Mouse (Mus musculus): ENCODE results near the gene Actl6b. TPM values are rescaled to one million over a fixed set of nuclear protein-coding genes. Genes with fewer than 3 reads are reported as not detected.
A peak's percentile ranks its signal among the peaks of the same experiment; 100 is the strongest.

The Actl6b gene
- polyA plus RNA-seq, 1 experiment, result not detected

DNA sequence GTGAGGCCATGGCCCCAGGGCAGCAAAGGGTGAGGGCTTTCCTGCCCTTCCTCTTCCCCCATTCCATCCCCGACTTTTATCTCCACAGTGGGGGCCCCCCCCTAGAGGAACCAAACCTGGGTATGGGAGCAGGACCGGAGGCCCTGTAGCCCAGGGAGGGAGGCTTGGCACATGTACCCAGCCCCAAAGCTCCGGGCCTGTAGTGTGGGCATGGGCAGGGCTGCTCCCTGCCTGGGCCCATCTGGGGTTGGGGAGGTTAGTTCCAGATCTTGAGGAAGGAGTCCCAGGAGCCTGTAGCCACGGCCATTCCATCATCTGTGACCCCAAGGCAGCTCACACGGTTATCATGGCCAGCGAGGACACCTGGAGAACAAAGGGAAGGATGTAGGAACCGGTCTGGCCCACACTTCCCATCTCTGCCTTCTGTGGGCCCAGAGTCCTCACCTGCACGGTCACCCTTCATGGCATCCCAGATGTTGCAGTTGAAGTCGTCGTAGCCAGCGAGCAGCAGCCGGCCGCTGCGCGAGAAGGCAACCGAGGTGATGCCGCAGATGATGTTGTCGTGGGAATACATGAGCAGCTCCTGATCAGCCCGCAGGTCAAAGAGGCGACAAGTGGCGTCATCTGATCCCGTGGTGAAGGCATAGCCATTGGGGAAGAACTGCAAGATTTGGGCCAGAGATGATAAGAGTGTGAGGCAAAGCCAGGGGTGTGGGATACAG is 24.9 kb upstream of the Actl6b start:
- TF ChIP-seq CTCF (IDR thresholded peaks at IDR 0.05; ENCODE audit: borderline replicate concordance, control insufficient read depth, extremely low read depth, insufficient read depth, low read length, poor library complexity), result no peak
- no peak for TF ChIP-seq POLR2A (IDR thresholded peaks at IDR 0.05; ENCODE audit: control insufficient read depth, extremely low read depth, insufficient read depth, low read length, poor library complexity)
- peaks cover 56% of the 10 kb centered on the region for H3K36me3 ChIP-seq (ENCODE audit: control insufficient read depth, insufficient read depth, low read length)
- no peaks in the 10 kb centered on the region for H3K27me3 ChIP-seq (ENCODE audit: control insufficient read depth, insufficient read depth, low read length)
- H3K4me3 ChIP-seq (ENCODE audit: control insufficient read depth, insufficient read depth, low read length), result no peak overlapping the region
- H3K27ac ChIP-seq (ENCODE audit: control insufficient read depth, insufficient read depth, low read length), result no peak overlapping the region
- 92% methylated on average over 22 of the region's 22 CpGs for WGBS
- peaks cover 13% of the 10 kb centered on the region for H3K4me1 ChIP-seq (replicated peaks; ENCODE audit: control insufficient read depth, insufficient read depth, low read length)
- DNase-seq, result no peak

DNA sequence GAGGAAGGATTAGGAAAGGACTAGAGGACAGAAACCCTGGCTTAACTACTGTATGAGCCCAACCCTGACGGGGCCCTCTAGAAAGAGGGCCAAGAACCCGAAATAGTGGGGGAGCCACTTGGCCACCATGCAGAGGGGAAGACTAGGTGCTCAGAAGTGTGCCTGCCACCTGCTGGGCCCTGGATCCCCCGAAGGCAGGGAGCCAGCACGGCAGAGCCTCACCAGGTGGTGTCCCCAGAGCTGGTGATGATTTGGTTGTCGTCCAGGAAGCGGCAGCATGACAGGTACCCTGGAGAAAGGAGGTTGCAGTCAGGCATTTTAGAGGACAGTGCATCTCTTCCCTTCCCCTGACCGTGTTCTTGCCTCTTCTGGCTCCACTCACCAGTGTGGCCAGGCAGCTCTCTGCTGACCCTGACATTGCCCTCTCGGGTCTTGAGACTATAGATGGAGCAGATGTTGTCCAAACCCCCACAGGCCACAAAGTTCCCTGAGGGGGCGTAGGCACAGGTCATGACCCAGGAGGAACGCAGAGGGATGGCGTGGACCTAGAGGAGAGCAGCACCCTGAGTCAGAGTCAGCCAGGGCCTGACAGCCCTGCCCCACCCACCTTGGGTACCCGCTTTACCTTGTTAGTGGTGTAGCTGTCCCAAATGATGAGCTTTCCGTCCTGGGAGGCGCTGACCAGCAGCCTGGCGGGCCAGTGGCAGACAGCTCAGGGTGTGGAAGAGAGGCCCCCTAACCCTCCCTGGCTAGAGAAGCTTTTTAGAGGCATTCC is 23.9 kb upstream of the Actl6b start:
- TF ChIP-seq POLR2A (IDR thresholded peaks at IDR 0.05; ENCODE audit: control insufficient read depth, extremely low read depth, insufficient read depth, low read length, poor library complexity), result no peak
- no peak for TF ChIP-seq CTCF (IDR thresholded peaks at IDR 0.05; ENCODE audit: borderline replicate concordance, control insufficient read depth, extremely low read depth, insufficient read depth, low read length, poor library complexity)
- 87% methylated on average over 15 of the region's 15 CpGs for WGBS
- Histone ChIP-seq H3K27me3 (ENCODE audit: control insufficient read depth, insufficient read depth, low read length) (no peaks in the 10 kb centered on the region), H3K27ac (ENCODE audit: control insufficient read depth, insufficient read depth, low read length) (no peak overlapping the region), H3K36me3 (ENCODE audit: control insufficient read depth, insufficient read depth, low read length) (peaks cover 46% of the 10 kb centered on the region), H3K4me3 (ENCODE audit: control insufficient read depth, insufficient read depth, low read length) (no peak overlapping the region), H3K4me1 (replicated peaks; ENCODE audit: control insufficient read depth, insufficient read depth, low read length) (peaks cover 13% of the 10 kb centered on the region)
- DNase-seq, result no peak

DNA sequence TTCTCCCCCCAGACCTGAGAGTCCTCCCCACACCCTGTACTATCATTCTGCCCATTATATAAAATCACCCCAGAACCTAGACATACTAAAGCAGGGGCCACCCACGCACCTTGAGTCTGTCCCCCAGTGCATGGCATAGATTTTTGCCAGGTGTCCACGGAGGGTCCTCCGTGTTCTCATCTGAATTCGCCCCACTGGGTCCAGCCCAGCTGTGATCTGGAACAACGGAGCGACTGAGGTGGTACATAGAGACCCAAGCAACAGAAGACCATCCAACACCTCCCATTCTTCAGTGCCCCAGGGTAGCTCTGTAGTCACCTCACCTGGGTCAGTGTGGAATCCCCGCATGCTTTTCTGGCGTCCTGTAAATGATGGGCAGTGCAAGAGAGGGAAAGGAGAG is 23.2 kb upstream of the Actl6b start:
- Histone ChIP-seq H3K27me3 (ENCODE audit: control insufficient read depth, insufficient read depth, low read length) (no peaks in the 10 kb centered on the region), H3K36me3 (ENCODE audit: control insufficient read depth, insufficient read depth, low read length) (peaks cover 39% of the 10 kb centered on the region), H3K27ac (ENCODE audit: control insufficient read depth, insufficient read depth, low read length) (no peak overlapping the region)

GRCm38 (mm10) chr5:137530588-137531413 is 22.5 kb upstream of the Actl6b start:
- Histone ChIP-seq H3K4me3 (ENCODE audit: control insufficient read depth, insufficient read depth, low read length) (peak overlapping the region; percentile 94), H3K27ac (ENCODE audit: control insufficient read depth, insufficient read depth, low read length) (no peak overlapping the region), H3K27me3 (ENCODE audit: control insufficient read depth, insufficient read depth, low read length) (no peaks in the 10 kb centered on the region), H3K36me3 (ENCODE audit: control insufficient read depth, insufficient read depth, low read length) (peaks cover 32% of the 10 kb centered on the region), H3K4me1 (replicated peaks; ENCODE audit: control insufficient read depth, insufficient read depth, low read length) (peaks cover 10% of the 10 kb centered on the region)
- DNase-seq, result no peak
- WGBS, result 15% methylated on average over 46 of the region's 46 CpGs
- TF ChIP-seq CTCF (IDR thresholded peaks at IDR 0.05; ENCODE audit: borderline replicate concordance, control insufficient read depth, extremely low read depth, insufficient read depth, low read length, poor library complexity) (no peak), POLR2A (IDR thresholded peaks at IDR 0.05; ENCODE audit: control insufficient read depth, extremely low read depth, insufficient read depth, low read length, poor library complexity) (no peak)

More for the DNA sequence above, 23.2 kb upstream of the Actl6b start:
- peaks cover 13% of the 10 kb centered on the region for H3K4me1 ChIP-seq (replicated peaks; ENCODE audit: control insufficient read depth, insufficient read depth, low read length)
- H3K4me3 ChIP-seq (ENCODE audit: control insufficient read depth, insufficient read depth, low read length), result peak overlapping the region; percentile 17; the same call in 1 of the 2 replicates
- no peak for TF ChIP-seq CTCF (IDR thresholded peaks at IDR 0.05; ENCODE audit: borderline replicate concordance, control insufficient read depth, extremely low read depth, insufficient read depth, low read length, poor library complexity)
- TF ChIP-seq POLR2A (IDR thresholded peaks at IDR 0.05; ENCODE audit: control insufficient read depth, extremely low read depth, insufficient read depth, low read length, poor library complexity), result no peak
- 94% methylated on average over 8 of the region's 8 CpGs for WGBS
- DNase-seq, result no peak

- Histone ChIP-seq H3K4me1 (replicated peaks; ENCODE audit: control insufficient read depth, insufficient read depth, low read length) (peaks cover 10% of the 10 kb centered on the region), H3K4me3 (ENCODE audit: control insufficient read depth, insufficient read depth, low read length) (peak overlapping the region; percentile 94), H3K27me3 (ENCODE audit: control insufficient read depth, insufficient read depth, low read length) (no peaks in the 10 kb centered on the region), H3K36me3 (ENCODE audit: control insufficient read depth, insufficient read depth, low read length) (peaks cover 31% of the 10 kb centered on the region), H3K27ac (ENCODE audit: control insufficient read depth, insufficient read depth, low read length) (peak overlapping the region; percentile 80)
- peak; percentile 59 for DNase-seq
- WGBS, result under 1% methylated on average over 51 of the region's 51 CpGs
- TF ChIP-seq CTCF (IDR thresholded peaks at IDR 0.05; ENCODE audit: borderline replicate concordance, control insufficient read depth, extremely low read depth, insufficient read depth, low read length, poor library complexity) (no peak), POLR2A (IDR thresholded peaks at IDR 0.05; ENCODE audit: control insufficient read depth, extremely low read depth, insufficient read depth, low read length, poor library complexity) (no peak)
These were observed 21.7 kb upstream of the Actl6b start for GRCm38 (mm10) chr5:137531414-137532130.
